Mouse (Mus musculus): ENCODE results near the gene 4930415O20Rik. TPM values are rescaled to one million over a fixed set of nuclear protein-coding genes. Genes with fewer than 3 reads are reported as not detected.
A peak's percentile ranks its signal among the peaks of the same experiment; 100 is the strongest.

The 4930415O20Rik gene
- 0.31 TPM in 1 of 2 replicates, not detected in the other for polyA plus RNA-seq (2015; fragmentation: Nextera tagmentation; extraction: Ambion mirVana)

- WGBS = 72% methylated on average over 10 of the region's 10 CpGs
- H3K27ac ChIP-seq (ENCODE audit: low read length) = no peak within 1 kb of the TSS
- no peak within 1 kb of the TSS for H3K9ac ChIP-seq (replicated peaks; ENCODE audit: low read depth)
- TF ChIP-seq CTCF (IDR thresholded peaks at IDR 0.05) = no peak
- TF ChIP-seq EP300 (IDR thresholded peaks at IDR 0.05) = no peak
- no peaks in the 10 kb centered on the region for H3K27me3 ChIP-seq (replicated peaks; ENCODE audit: insufficient read depth, low read length)
- no peaks in the 10 kb centered on the region for H3K36me3 ChIP-seq (ENCODE audit: insufficient read depth, low read length)
- H3K4me3 ChIP-seq (ENCODE audit: low read depth, low read length) = no peak within 1 kb of the TSS
- ATAC-seq = no peak
- H3K4me1 ChIP-seq (ENCODE audit: insufficient read depth, low read depth, low read length) = peaks cover 4% of the 10 kb centered on the region; the same call in 1 of the 2 replicates
- H3K9me3 ChIP-seq (ENCODE audit: low read length) = no peaks in the 10 kb centered on the region
- no peak for DNase-seq (ENCODE audit: low spot score)
- no peak within 1 kb of the TSS for H3K4me2 ChIP-seq (replicated peaks; ENCODE audit: low read depth, low read length)
Observed at GRCm38 (mm10) chr15:98570873-98571538, at the start of gene 4930415O20Rik, which contains the start of gene Ccnt1. Gene 4930415O20Rik (plus strand): TSS chr15:98571004. Gene Ccnt1 (minus strand): TSS chr15:98570923.

- DNase-seq (ENCODE audit: low spot score) (no peak), ATAC-seq (no peak)
- Histone ChIP-seq H3K4me1 (ENCODE audit: insufficient read depth, low read depth, low read length) (no peaks in the 10 kb centered on the region), H3K27me3 (replicated peaks; ENCODE audit: insufficient read depth, low read length) (no peaks in the 10 kb centered on the region), H3K9me3 (ENCODE audit: low read length) (no peaks in the 10 kb centered on the region), H3K36me3 (ENCODE audit: insufficient read depth, low read length) (peaks cover 33% of the 10 kb centered on the region; the same call in 1 of the 2 replicates), H3K27ac (ENCODE audit: low read length) (no peak overlapping the region), H3K9ac (replicated peaks; ENCODE audit: low read depth) (no peak overlapping the region), H3K4me2 (replicated peaks; ENCODE audit: low read depth, low read length) (no peak overlapping the region), H3K4me3 (ENCODE audit: low read depth, low read length) (no peak overlapping the region)
- WGBS = 92% methylated on average over 3 of the region's 3 CpGs
- TF ChIP-seq CTCF (IDR thresholded peaks at IDR 0.05) (no peak), EP300 (IDR thresholded peaks at IDR 0.05) (no peak)
Observed at GRCm38 (mm10) chr15:98521245-98521644, 49.6 kb upstream of the 4930415O20Rik start.

- H3K4me2 ChIP-seq (replicated peaks; ENCODE audit: low read depth, low read length) = no peak overlapping the region
- no peaks in the 10 kb centered on the region for H3K27me3 ChIP-seq (replicated peaks; ENCODE audit: insufficient read depth, low read length)
- no peaks in the 10 kb centered on the region for H3K9me3 ChIP-seq (ENCODE audit: low read length)
- 70% methylated on average over 5 of the region's 5 CpGs for WGBS
- TF ChIP-seq CTCF (IDR thresholded peaks at IDR 0.05) (no peak), EP300 (IDR thresholded peaks at IDR 0.05) (no peak)
- H3K4me3 ChIP-seq (ENCODE audit: low read depth, low read length) = no peak overlapping the region
- peaks cover 33% of the 10 kb centered on the region for H3K36me3 ChIP-seq (ENCODE audit: insufficient read depth, low read length)
- H3K27ac ChIP-seq (ENCODE audit: low read length) = no peak overlapping the region
- H3K4me1 ChIP-seq (ENCODE audit: insufficient read depth, low read depth, low read length) = no peaks in the 10 kb centered on the region
- DNase-seq (ENCODE audit: low spot score) = no peak
- no peak overlapping the region for H3K9ac ChIP-seq (replicated peaks; ENCODE audit: low read depth)
- no peak for ATAC-seq
Observed at GRCm38 (mm10) chr15:98526057-98526456, 44.7 kb upstream of the 4930415O20Rik start.

- Histone ChIP-seq H3K4me3 (ENCODE audit: low read depth, low read length) (no peak overlapping the region), H3K9me3 (ENCODE audit: low read length) (no peaks in the 10 kb centered on the region), H3K27ac (ENCODE audit: low read length) (no peak overlapping the region), H3K4me1 (ENCODE audit: insufficient read depth, low read depth, low read length) (no peaks in the 10 kb centered on the region), H3K9ac (replicated peaks; ENCODE audit: low read depth) (no peak overlapping the region), H3K36me3 (ENCODE audit: insufficient read depth, low read length) (peaks cover 33% of the 10 kb centered on the region), H3K27me3 (replicated peaks; ENCODE audit: insufficient read depth, low read length) (no peaks in the 10 kb centered on the region), H3K4me2 (replicated peaks; ENCODE audit: low read depth, low read length) (no peak overlapping the region)
- TF ChIP-seq EP300 (IDR thresholded peaks at IDR 0.05) (no peak), CTCF (IDR thresholded peaks at IDR 0.05) (no peak)
- ATAC-seq (no peak), DNase-seq (ENCODE audit: low spot score) (no peak)
- 90% methylated on average over 5 of the region's 5 CpGs for WGBS
Observed at GRCm38 (mm10) chr15:98527056-98527771, 43.6 kb upstream of the 4930415O20Rik start.

- Histone ChIP-seq H3K27ac (ENCODE audit: low read length) (no peak overlapping the region), H3K27me3 (replicated peaks; ENCODE audit: insufficient read depth, low read length) (no peaks in the 10 kb centered on the region), H3K9me3 (ENCODE audit: low read length) (no peaks in the 10 kb centered on the region), H3K9ac (replicated peaks; ENCODE audit: low read depth) (no peak overlapping the region), H3K4me3 (ENCODE audit: low read depth, low read length) (no peak overlapping the region), H3K4me1 (ENCODE audit: insufficient read depth, low read depth, low read length) (peaks cover 6% of the 10 kb centered on the region; the same call in 1 of the 2 replicates), H3K36me3 (ENCODE audit: insufficient read depth, low read length) (peaks cover 27% of the 10 kb centered on the region), H3K4me2 (replicated peaks; ENCODE audit: low read depth, low read length) (no peak overlapping the region)
- TF ChIP-seq CTCF (IDR thresholded peaks at IDR 0.05) (no peak), EP300 (IDR thresholded peaks at IDR 0.05) (no peak)
- 87% methylated on average over 5 of the region's 5 CpGs for WGBS
- DNase-seq (ENCODE audit: low spot score) (no peak), ATAC-seq (no peak)
Observed at GRCm38 (mm10) chr15:98528066-98528563, 42.7 kb upstream of the 4930415O20Rik start.

GRCm38 (mm10) chr15:98532281-98532680 is 38.5 kb upstream of the 4930415O20Rik start:
- no peak for TF ChIP-seq EP300 (IDR thresholded peaks at IDR 0.05)
- no peak for TF ChIP-seq CTCF (IDR thresholded peaks at IDR 0.05)
- no peak for ATAC-seq
- Histone ChIP-seq H3K4me3 (ENCODE audit: low read depth, low read length) (no peak overlapping the region), H3K27me3 (replicated peaks; ENCODE audit: insufficient read depth, low read length) (no peaks in the 10 kb centered on the region), H3K9me3 (ENCODE audit: low read length) (no peaks in the 10 kb centered on the region), H3K4me1 (ENCODE audit: insufficient read depth, low read depth, low read length) (peaks cover 6% of the 10 kb centered on the region; the same call in 1 of the 2 replicates), H3K36me3 (ENCODE audit: insufficient read depth, low read length) (peaks cover 9% of the 10 kb centered on the region), H3K27ac (ENCODE audit: low read length) (no peak overlapping the region), H3K9ac (replicated peaks; ENCODE audit: low read depth) (0 out of 2 replicates have a peak overlapping the region, but pooled peaks have one; percentile 19), H3K4me2 (replicated peaks; ENCODE audit: low read depth, low read length) (peak overlapping the region; percentile 63)
- peak; percentile 48 for DNase-seq (ENCODE audit: low spot score)
- WGBS = 21% methylated on average over 5 of the region's 5 CpGs
